Mouse (Mus musculus): ENCODE results near the gene P4htm. TPM values are rescaled to one million over a fixed set of nuclear protein-coding genes. Genes with fewer than 3 reads are reported as not detected.

Gene P4htm
- total RNA-seq, 2 experiments from 2014 or later: 0.18 TPM; not detected in 1

DNA sequence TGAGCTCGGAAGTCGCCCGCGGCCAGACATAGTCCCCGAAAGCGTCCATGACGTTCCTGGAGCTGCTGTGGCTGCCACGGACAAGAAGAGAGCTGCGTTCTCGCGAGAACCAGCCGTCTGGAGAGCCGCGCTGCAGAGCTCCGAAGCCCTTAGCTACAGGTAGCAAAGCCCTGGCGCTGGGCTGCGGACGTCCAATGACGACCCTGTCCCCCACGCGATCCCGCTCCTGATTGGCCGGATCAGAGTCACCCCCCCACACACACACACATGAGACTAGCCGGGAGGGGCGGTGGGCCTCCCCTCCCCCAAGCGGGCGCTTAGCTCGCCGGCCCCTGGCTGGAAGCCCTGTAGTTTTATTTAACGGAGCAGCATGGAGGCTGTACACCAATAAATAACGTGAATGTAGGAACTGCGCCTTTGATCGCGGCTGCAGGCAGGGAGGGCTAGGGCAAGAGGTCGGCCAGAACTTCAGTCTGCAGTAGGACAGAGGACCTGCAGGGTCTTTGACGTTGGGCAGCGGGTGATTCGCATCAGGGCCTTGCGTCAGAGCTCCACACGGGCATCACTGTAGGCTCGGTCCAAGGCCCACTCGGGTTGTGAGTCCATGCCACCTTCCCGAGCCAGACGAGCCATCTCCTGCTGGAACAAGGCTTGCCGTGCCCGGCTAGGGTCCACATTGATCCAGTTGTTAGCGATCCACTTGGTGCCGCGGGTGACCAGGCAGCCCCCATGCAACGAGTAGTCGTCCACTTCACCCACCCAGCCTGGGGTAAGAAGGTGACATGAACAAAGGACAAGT is 18.7 kb downstream of the P4htm start, which contains the start of gene Wdr6:
Gene Wdr6 (minus strand): TSS at position 195 of the 799 bp plus-strand sequence.
- peak; percentile 93 for ATAC-seq (ENCODE audit: poor library complexity, severe bottlenecking)

DNA sequence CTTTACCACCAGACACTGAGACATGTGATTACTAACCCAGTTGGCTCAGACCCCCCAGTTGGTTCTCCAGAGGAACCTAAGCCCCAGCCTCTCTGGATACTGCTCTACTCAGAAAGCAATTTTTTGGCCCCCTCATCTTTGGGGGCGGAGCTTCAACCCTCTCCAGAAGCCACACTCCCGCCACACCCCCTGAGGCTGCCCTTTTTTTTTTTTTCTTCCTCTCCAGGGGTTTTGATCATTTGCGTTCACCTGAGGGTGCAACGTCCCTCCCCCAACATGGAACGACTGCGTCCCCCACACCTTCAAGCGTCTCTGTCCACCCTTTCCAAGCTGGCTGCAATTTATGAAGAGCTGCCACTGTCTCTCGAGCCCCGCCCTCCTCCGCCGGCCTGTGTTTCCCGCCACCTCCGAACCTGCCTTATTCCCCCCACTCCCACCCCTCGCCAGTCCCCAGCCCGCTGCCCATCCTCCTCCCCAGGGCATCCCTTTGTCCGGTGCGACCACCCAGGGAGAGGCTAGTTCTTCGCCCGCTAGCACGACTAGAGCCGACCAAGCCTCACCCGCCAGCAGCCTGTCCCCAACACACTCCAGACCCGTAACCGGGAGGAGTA is 19.4 kb downstream of the P4htm start:
- ATAC-seq (ENCODE audit: poor library complexity, severe bottlenecking): no peak

DNA sequence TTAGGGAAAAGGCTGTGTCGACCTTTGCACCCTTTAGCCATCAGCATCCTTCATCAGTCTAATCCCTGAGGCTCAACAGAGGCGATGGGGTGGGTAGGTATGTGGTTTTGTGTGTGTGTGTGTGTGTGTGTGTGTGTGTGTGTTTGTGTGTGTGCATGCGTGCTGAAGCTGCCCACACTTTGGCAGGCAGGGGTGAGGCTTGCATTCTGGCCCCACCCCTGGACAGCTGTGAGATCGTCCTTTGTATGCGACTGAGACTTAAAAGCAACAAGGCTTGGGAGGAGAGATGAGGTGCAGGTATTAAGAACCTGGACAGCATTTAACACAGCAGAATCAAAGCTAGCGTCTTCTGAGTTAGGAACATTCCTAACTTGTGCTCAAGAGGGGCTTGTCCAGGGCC is 20.4 kb downstream of the P4htm start:
- no peak for ATAC-seq (ENCODE audit: poor library complexity, severe bottlenecking)

DNA sequence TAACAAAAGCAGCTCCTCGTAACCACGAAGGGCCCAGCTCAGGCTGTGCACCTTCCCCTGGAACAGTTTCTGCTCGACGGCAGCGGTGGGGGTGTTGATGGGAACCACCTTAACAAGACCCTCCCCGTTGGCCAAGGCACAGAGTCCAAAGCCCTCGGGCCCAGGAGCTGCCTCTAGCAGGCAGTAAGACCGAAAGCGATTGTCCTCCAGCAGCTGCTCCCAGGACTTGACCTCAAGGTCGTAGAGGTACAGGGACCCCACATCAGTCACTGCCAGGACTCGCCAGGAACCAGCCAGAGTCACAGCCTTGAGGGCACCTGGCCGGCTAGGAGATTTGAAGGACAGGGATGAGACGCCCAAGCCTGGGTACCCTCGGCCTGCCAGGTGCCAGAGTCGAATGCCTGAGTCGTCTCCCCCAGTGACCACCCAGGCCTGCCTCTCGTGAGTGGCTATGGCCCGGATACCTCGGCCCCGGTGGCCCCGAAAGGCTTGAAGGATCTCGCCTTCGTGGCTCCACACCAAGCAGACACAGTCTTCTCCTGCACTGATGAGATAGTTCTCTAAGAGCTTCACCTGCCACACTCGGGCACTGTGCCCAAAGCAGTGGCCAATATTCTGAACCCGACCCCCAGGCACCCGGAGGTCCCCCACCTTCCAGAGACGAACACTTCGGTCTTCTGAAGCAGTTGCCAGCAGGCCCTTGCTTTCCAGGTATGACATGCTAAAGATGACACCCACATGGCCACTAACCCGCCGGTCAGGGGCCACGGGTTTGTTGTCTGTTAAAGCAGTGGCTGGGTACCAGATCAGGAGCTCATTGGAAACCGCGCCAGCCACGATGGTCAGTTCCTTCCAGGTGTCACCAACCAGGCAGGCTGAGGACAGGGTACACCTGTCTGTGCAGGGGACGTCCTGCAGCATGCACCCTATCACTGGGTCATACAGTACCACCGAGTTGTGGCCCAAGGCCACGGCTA is 21.9 kb downstream of the P4htm start:
- ATAC-seq (ENCODE audit: poor library complexity, severe bottlenecking): no peak

DNA sequence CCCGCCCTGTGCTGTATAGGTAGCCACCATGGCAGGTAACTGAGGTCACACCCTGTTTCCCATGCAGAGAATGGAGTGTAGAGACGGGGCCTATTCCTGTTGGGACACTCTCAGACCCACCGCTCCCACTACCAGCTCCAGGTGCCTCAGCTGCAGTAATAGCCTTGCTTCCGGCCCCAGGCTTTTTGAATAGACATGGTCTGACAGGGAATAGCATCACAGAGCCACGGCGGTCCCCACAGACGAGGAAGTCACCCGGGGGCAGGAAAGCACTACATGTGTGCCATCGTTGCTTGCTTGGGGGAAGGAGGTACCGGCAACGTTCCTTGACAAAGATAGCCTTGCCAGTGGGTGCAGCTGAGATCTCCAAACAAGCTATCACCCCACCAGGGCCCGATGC is 22.5 kb downstream of the P4htm start:
- no peak for ATAC-seq (ENCODE audit: poor library complexity, severe bottlenecking)

DNA sequence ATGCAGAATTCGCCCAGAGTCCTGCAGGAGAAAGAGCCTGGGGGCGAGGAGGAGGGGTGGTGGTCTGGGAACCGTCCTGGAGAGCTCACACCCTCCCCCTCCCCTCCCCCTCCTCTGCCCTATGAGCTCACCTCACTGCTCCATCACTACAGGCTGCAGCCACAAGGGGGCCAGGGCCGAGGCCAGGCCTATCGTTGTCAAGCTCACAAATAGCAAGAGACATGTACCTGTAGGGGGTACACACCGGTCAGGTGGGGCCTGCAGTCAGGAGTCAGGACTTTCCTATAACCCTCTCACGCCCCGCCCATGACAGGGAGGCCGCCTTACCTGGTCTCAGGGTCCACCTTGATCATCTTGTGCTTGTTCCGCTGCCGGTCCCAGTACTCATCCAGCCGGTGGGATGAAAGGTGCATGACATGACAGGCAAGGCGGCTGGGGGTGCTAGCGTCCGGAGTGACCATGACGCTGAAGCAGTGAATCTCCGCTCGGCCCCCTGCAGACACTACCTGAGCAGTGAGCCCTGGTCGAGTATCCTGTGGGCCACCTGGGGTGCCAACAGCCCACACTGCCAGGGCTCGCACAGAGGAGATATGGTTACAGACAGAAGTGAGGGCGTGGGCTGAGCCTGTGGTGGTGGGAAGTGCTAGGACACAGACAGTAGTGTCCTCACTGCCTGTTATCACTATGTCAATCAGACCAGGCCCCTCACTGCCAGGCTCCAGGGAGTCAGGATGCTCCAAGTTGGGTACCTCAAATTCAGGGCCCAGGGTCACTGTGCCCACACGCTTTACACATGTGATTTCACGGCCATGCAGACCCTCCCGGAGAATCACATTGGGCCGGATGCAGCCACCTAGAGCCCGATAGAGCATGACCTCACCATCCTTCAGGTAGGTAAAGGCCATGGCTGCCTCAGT is 23.4 kb downstream of the P4htm start:
- no peak for ATAC-seq (ENCODE audit: poor library complexity, severe bottlenecking)

DNA sequence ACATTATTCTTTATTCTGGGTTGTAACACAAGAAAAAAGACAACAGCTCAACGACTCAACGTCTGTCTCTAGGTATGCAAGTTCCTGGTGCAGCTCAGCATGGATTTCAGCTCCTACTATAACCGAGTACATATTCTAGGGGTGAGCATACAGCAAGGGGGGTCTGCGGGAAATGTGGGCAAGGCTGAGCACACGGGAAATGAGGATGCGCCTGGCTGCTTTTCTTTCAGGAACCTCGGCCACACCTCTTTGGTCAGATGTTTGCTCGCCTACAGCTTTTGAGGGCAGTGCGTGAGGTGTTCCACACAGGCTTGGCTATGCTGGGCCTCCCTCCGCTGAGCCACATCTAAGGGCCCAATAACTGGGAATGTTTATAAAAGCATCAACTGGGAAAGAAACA is 25.1 kb downstream of the P4htm start:
- no peak for ATAC-seq (ENCODE audit: poor library complexity, severe bottlenecking)

DNA sequence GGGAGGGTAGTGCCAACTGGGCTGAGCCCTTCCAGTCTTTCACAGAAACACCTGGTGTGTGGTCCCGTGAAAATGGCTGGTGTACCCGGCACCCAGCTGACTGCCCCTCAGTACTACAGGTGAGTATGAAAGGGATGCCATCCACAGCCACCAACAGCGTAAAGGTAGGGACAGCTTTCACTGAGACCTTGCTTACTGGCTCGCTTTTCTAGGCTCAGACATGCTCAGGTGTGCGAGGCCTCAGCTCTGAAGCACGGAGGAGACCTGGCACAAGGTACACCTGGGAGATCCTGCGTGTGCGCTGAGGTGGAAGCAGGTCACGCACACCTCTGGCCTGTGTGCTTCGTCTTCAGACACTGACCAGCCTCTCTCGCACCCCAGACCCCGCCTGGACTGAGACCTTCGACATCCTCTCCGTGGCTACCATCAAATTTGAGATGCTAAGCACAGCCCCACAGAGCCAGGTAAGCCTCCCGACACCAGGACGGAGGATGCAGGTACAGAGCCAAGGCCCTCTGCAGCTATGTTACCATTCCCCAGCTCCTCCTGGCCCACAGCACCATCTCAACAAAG is 26.0 kb downstream of the P4htm start:
- ATAC-seq (ENCODE audit: poor library complexity, severe bottlenecking): no peak

DNA sequence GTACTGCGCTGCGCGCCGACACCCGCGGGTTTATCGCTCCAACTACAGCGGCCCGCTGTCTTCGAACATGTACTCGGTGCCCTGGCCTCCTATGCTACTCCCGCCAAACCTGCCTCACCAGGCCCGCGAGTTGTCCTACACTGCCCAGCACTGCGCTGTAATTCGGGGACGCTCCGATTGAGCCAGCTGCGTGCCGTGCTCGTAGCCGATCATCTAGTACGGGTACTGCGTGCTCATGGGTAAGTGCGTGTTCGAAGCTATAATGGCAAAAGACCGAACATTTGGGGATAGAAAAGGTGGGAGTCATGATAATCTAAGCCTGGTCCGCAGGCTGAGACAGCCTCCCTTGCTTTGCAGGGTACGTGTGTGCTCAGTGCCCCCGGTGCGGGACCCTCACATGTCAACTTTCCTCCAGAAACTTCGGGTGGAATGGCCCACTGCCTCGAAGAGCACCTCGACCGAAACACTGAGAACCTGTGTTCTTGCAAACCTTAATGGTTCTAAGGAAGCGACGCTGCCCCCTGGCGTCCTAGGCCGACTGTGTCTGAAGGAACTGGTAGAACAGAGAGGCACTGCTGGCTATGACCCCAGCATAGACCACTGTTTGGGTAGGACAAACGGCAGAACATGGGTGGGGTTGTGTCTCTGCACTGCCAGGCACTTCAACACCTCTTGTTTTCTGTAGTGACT is 27.1 kb downstream of the P4htm start:
- ATAC-seq (ENCODE audit: poor library complexity, severe bottlenecking): peak; percentile 30

DNA sequence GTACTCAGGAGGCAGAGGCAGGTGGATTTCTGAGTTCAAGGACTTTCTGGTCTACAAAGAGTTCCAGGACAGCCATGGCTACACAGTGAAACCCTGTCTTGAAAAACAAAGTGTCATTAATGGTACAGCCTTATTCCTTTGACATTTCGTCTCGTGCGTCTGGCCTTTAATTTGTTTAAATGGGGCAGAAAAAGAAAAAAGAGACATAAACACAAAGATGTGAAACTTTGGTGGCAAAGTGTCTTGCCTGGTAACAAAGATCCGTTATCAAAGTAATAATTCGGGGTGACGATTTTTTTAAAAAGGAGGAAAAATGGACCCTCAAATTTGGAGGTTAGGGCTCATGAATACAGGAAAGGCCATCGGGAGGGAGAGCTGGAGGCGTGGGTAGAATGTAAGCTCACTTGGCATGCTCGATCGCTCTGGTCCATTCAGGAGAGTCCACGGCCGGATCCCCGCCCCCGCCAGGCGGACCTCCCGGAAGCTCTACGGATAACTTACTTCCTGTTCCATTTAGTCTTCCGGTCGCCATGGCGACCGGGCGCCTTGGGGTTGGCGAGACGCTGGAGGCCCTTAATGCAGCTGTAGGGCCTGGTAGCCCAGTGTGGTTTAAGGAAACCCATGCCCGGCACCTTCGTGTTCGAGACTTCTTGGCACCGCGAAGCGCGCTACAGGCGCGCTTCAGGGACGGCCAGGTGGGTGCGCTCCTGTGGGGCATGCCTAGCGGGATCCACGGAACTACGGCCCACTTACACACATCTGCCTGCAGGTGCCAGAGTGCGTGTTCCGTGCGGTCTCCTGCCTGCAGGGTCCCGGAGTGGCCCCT is 27.9 kb downstream of the P4htm start, which contains the start of gene Dalrd3:
Gene Dalrd3 (plus strand): TSS at position 506 of the 826 bp plus-strand sequence.
- ATAC-seq (ENCODE audit: poor library complexity, severe bottlenecking): peak; percentile 61

DNA sequence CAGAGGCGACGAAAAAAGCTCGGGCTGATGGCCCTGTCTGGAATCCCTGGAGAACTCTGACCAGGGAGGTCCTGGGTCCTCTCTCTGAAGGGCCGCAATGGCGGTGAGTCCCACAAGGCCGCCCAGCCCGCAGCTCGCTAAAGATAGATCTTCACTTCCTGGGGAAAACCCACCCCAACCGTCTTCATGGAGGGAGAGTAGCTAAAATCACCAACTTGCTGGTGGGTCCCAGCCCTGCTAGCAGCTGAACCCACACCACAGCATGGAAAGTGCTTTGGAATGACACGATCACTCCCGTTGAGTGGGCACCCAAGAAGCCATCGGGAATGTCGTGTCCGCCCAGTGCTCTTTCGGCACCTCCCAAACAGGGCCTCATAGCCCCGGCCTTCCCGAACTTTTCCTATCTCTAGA is 29.0 kb downstream of the P4htm start:
- ATAC-seq (ENCODE audit: poor library complexity, severe bottlenecking): no peak

DNA sequence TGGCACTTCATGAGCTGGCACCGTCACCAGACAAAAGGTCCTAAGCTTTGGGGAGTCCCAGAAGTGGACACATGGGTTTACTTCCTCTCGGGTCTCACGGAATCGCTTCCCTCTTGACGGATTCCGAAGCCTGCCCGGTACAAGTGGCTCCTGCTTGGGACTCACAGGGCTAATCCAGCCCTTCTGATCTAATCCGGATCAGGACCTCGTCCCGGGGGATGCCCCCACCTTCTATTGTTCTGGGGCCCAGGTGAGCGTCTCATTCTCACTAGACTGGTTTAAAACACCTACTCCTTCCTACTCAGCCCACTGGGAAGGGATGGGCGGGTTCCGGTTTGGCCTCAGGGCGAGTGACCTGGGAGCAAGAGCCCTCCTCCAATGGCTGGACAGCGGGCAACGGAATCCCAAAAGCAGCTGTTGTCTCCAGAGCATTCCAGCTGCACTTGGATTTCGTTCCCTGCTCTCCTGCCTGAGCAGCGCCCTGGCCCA is 29.5 kb downstream of the P4htm start:
- ATAC-seq (ENCODE audit: poor library complexity, severe bottlenecking): peak; percentile 12; the same call in 1 of the 2 replicates

DNA sequence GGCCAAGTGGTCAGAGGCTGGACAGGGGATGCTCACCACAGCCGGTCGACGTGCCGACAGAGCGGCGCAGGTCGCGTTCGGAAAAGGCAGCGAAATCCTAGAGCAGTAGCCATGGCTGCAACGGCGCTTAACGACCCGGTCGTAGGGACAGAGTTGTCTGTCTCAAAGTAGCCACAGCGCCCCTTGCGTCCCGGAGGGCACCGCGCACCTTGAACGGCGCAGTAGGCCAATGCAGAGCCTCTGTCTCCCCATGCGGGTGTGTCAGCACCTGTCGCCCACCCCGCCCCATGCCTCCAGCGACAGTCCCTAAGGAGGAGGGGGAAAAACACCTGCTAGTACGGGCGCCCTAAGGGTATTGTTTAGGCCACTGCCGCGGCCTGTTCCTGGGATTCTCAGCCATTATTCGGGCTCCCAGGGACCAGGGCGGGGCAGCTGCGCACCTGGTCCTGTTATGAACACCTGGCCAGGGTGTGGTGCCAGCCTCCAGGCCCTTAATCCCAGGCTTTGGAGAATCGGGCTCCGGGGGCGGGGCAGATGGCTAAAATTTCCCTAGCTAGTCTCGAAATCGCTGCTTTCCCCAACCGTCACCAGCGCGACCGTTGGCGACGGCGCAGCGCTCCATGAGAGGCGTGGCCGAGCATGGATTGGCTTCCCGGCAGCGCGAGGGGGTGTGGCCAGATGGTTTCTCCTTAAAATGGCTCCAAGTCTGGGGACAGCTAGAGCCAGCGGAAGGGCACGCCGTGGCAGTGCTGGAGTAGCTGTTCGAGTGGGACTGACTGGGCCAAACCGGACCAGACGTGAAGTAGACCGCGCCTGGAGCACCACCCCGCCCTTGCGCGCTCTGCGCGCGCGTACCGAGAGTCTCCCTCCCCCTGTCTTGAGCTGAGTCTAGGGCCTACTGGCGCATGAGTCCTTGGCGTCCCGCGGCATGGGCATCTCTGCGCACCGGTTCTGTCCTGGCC is 30.4 kb downstream of the P4htm start, which contains the start of gene Ndufaf3:
Gene Ndufaf3 (minus strand): TSS at position 620 of the 962 bp plus-strand sequence.
- peak; percentile 74 for ATAC-seq (ENCODE audit: poor library complexity, severe bottlenecking)

DNA sequence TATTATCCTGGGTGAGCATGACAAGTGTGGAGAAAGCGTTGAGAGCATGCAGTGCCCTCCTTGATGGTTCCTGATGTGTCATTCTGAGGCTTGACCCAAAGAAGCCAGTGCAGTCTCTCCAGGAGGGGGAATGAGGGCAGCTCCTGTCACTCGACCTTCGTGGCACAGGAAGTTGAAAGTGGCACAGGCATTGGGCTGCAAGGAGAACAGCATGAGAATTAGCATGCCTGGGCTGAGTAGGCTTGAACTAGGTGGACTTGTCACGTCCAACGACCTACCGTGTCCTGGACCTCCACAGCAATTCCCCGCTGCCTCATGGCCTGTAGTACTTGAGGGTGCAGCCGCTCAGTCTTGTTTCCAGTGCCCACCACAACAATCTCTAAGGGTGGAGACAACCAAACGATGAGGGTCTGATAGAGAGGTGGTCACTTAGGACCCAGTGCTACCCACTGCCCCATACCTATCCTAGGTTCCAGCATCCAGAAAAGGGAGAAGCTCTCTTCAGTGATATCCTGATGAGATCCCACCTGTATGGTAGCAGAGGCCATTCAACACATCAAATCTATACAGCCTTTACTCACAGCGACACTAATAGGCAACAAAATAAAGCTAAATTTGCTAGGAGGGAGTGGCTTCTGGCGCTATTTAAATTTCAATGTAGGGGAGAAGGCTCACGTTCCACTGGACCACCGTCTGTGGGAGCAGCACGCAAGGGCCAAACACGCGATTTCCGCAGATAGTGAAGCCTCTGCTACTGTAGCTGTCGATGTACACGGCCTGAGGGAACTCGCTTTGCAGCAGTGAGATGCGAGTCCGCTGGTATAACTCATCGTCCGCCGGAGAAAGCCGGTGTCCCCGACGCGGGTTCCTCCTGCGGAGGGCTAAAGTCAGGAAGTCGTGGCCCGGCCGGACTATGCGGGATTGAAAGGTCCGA is 31.3 kb downstream of the P4htm start:
- ATAC-seq (ENCODE audit: poor library complexity, severe bottlenecking): peak; percentile 1

DNA sequence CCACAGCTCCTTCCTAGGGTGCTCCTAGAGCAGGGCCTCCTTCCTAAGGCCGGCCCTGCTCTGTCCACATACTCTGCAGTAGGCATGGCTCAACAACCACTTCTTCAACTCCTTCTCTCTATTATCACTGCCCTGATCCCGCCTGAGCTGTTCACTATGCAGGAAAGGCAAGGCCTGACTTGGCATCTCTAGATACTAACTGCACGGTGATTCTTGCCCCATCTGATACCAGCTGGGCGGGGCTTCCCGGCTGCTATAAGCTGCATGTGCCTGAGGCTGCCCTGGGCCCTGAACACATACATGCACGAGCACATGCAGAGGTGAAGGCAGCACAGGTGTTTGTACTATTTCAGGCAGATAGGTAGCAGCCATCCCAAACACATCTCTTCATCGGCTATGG is 33.3 kb downstream of the P4htm start:
- ATAC-seq (ENCODE audit: poor library complexity, severe bottlenecking): no peak

DNA sequence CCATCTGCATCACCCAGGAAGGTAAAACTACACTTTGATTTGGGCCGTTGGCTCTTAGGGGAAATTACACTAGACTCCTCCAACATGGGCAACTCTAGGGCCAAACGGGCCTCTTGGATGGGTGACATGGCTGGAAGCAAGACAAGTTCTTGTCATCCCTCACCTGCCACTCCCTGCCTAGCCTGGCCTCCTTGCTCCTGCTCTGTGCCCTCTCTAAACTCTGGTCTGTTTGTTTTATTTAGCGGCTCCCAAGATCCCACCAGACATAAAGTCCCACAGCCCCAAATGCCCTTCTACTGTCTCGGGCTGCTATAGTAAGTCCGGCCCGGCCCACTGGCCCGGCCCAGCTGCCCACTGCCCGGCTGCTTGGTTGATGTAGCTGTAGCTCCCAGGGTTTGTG is 33.8 kb downstream of the P4htm start:
- ATAC-seq (ENCODE audit: poor library complexity, severe bottlenecking): no peak
